Comparison of ENCODE assay signal across 8 mouse cellular contexts in genomic region chr7:126583251-126583709, GRCm38 (mm10). TPM values are rescaled to one million over a fixed set of nuclear protein-coding genes. Genes with fewer than 3 reads are reported as not detected.
DNase-seq lines count a peak whose midpoint lies in the region; ATAC-seq lines count a peak whose summit lies in the region.

No protein-coding gene starts in this region.

- ATAC-seq in hindbrain, embryonic 15.5 days (ENCODE audit: low FRiP score, low read depth) = peak; percentile 91

- no peaks in the 10 kb centered on the region for H3K9me3 ChIP-seq in hindbrain, embryonic 15.5 days

- H3K4me2 ChIP-seq in hindbrain, embryonic 15.5 days = peak overlapping the region; percentile 79

- peaks cover 22% of the 10 kb centered on the region for H3K4me1 ChIP-seq in hindbrain, embryonic 15.5 days (replicated peaks)

- peak overlapping the region; percentile 55 for H3K9ac ChIP-seq in hindbrain, embryonic 15.5 days

- H3K27me3 ChIP-seq in hindbrain, embryonic 15.5 days = peaks cover 3% of the 10 kb centered on the region

- DNase-seq in T-cell, adult 2 months (ENCODE audit: low spot score) = peak; percentile 83
- DNase-seq in cerebellum, postnatal 36 days = peak; percentile 88
- peak; percentile 76 to 90 for DNase-seq in frontal cortex, postnatal 36 days (ENCODE audit: low spot score in 2 of 2)
- DNase-seq in layer of hippocampus, postnatal 36 days = peak; percentile 77 to 78
- DNase-seq in lung, postnatal 25 days (ENCODE audit: low spot score) = peak; percentile 91
- peak; percentile 92 for DNase-seq in retina, adult 2 months (ENCODE audit: low read depth, low spot score)
- peak; percentile 83 for DNase-seq in thymus, postnatal 25 days

- H3K4me3 ChIP-seq in hindbrain, embryonic 15.5 days = peak overlapping the region; percentile 66

- no peaks in the 10 kb centered on the region for H3K36me3 ChIP-seq in hindbrain, embryonic 15.5 days

- WGBS in hindbrain, embryonic 15.5 days = under 1% methylated on average over 22 of the region's 22 CpGs

- peak overlapping the region; percentile 92 for H3K27ac ChIP-seq in hindbrain, embryonic 15.5 days (replicated peaks)

RNA-seq across cellular contexts. Expression of gene Apobr, which starts 1.5 kb away (rescaled TPM):
- 0.46 and 0.52 TPM in 2 replicates for polyA plus RNA-seq in hindbrain, embryonic 15.5 days (2015; fragmentation: Nextera tagmentation; extraction: Ambion mirVana)
- total RNA-seq in layer of hippocampus, postnatal 36 days (2021) = under 1 TPM; 0.40 to 0.42 TPM

RNA-seq across cellular contexts. Expression of gene Cln3, which starts 2.3 kb away (rescaled TPM):
- polyA plus RNA-seq in hindbrain, embryonic 15.5 days (2015; fragmentation: Nextera tagmentation; extraction: Ambion mirVana) = 33.4 and 37.2 TPM in 2 replicates
- total RNA-seq in layer of hippocampus, postnatal 36 days (2021) = 10 to 100 TPM; 28.3 to 32.9 TPM

RNA-seq across cellular contexts. Expression of gene Il27, which starts 11.5 kb away (rescaled TPM):
- polyA plus RNA-seq in hindbrain, embryonic 15.5 days (2015; fragmentation: Nextera tagmentation; extraction: Ambion mirVana) = not detected in 2 replicates
- total RNA-seq in layer of hippocampus, postnatal 36 days (2021) = not detected

RNA-seq across cellular contexts. Expression of gene Eif3c, which starts 17.1 kb away (rescaled TPM):
- polyA plus RNA-seq in hindbrain, embryonic 15.5 days (2015; fragmentation: Nextera tagmentation; extraction: Ambion mirVana) = 176 and 179 TPM in 2 replicates
- 100 to 1,000 TPM; 172 to 177 TPM for total RNA-seq in layer of hippocampus, postnatal 36 days (2021)

RNA-seq across cellular contexts. Expression of gene Nupr1, which starts 47.4 kb away (rescaled TPM):
- polyA plus RNA-seq in hindbrain, embryonic 15.5 days (2015; fragmentation: Nextera tagmentation; extraction: Ambion mirVana) = 11.7 and 14.9 TPM in 2 replicates
- total RNA-seq in layer of hippocampus, postnatal 36 days (2021) = 1 to 10 TPM; 7.5 to 7.9 TPM

Comparison
In these comparisons a context has a peak if more than half of its experiments do, and no peak if none do; other contexts are left out.
1. Peak in every context shown above with its lines: DNase-seq, ATAC-seq, H3K4me3 ChIP-seq and H3K27ac ChIP-seq.